Mouse (Mus musculus) kidney, adult 2 months (tissue): ENCODE results near the gene Frem1. TPM values are rescaled to one million over a fixed set of nuclear protein-coding genes. Genes with fewer than 3 reads are reported as not detected.

ENCODE experiments used
- DNase-seq: peaks from one replicate; pipeline ENCODE4 v3.0.0; 2021
- H3K27ac ChIP-seq: fragments of 200-500 bp; 2 replicates; pipeline ENCODE4 v1.5.1; 2012; ENCODE audit warnings: low read depth, low read length, control low read depth, inconsistent platforms; ENCODE audit not compliant: insufficient read depth
- H3K27me3 ChIP-seq: fragments of 200-500 bp; replicated peaks from 2 replicates; pipeline ENCODE4 v1.6.1; 2012; ENCODE audit warnings: mild to moderate bottlenecking, moderate library complexity, low read length, inconsistent platforms; ENCODE audit not compliant: control insufficient read depth, insufficient read depth
- H3K36me3 ChIP-seq: fragments of 200-500 bp; 2 replicates; pipeline ENCODE4 v1.6.1; 2012; ENCODE audit warnings: mild to moderate bottlenecking, moderate library complexity, low read length, inconsistent platforms; ENCODE audit not compliant: control insufficient read depth, insufficient read depth
- H3K4me1 ChIP-seq: fragments of 200-500 bp; 2 replicates; pipeline ENCODE4 v1.6.1; 2011; ENCODE audit warnings: low read length; ENCODE audit not compliant: control insufficient read depth, insufficient read depth
- H3K4me3 ChIP-seq: fragments of 200-500 bp; 2 replicates; pipeline ENCODE4 v1.5.1; 2011; ENCODE audit warnings: mild to moderate bottlenecking, low read depth, low read length, control low read depth; ENCODE audit not compliant: insufficient read depth
- CTCF ChIP-seq: fragments of 200-500 bp; conservative IDR thresholded peaks from 2 replicates; pipeline ENCODE4 v1.5.1; 2011; ENCODE audit warnings: low read depth, mild to moderate bottlenecking, control low read depth, low read length, moderate library complexity, mixed read lengths; ENCODE audit not compliant: insufficient read depth, insufficient read length
- POLR2A ChIP-seq: fragments of 200-500 bp; IDR thresholded peaks from one replicate; pipeline ENCODE4 v1.6.1; 2011; ENCODE audit warnings: low read depth, low read length, control low read depth
- WGBS: fragments of 180-500 bp; shearing (Covaris S2); methylation state at CpG from one replicate; pipeline ENCODE4 v1.1.7; 2018; 5-methylcytosine and 5-hydroxymethylcytosine counted together
- polyA plus RNA-seq: library from polyadenylated mRNA; depleted of rRNA; stranded (reverse); fragments of >200 nt; gene quantifications from 2 replicates; pipeline ENCODE4 v1.2.3, GENCODE M21; 2012

Gene Frem1
- polyA plus RNA-seq, 1 experiment: 4.6 TPM

DNA sequence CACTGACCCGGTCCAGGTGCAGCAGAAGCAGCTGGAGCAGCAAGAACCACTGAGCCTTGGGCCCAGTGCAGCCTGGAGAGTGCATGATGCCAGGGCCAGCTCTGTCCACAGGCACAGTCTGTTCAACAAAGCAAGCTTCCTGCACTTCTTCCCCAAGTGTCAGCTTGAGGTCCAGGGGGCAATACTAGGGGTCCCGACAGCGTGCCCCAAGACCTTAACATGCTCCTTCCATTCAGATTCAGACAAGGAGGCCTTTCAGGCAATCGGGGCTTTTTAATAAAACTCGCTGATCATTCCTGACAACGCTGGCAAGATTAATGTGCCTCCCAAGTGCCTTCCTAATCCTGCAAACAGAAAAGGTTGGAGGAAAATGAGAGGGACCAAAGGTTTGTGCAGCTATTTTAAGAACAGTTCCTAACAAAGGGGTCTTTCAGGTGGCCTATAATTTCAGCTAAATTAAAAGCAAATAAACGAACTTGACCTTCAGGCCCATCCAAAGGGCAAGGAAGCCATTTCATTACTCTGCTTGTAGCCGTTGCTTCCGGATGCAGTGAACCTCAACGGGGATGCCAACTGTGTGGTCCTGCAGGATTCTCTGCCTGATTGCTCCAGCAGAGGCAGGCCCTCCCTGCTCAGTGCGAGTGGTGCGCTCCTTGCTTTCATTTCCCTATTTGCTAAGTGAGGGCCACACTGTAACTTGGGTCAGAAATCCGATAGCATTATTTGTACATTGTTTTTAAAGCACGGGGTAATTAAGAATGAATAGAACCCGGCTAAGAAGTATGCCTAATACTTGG lies 31.2 kb downstream of the Frem1 start:
- H3K27me3 ChIP-seq: no peaks in the 10 kb centered on the region
- TF ChIP-seq POLR2A (no peak), CTCF (no peak)
- WGBS: 27% methylated on average over 15 of the region's 15 CpGs
- DNase-seq: peak; percentile 40
- no peaks in the 10 kb centered on the region; the same call in 1 of the 2 replicates for H3K4me1 ChIP-seq
- no peaks in the 10 kb centered on the region for H3K36me3 ChIP-seq
- H3K4me3 ChIP-seq: no peak overlapping the region
- H3K27ac ChIP-seq: no peak overlapping the region

DNA sequence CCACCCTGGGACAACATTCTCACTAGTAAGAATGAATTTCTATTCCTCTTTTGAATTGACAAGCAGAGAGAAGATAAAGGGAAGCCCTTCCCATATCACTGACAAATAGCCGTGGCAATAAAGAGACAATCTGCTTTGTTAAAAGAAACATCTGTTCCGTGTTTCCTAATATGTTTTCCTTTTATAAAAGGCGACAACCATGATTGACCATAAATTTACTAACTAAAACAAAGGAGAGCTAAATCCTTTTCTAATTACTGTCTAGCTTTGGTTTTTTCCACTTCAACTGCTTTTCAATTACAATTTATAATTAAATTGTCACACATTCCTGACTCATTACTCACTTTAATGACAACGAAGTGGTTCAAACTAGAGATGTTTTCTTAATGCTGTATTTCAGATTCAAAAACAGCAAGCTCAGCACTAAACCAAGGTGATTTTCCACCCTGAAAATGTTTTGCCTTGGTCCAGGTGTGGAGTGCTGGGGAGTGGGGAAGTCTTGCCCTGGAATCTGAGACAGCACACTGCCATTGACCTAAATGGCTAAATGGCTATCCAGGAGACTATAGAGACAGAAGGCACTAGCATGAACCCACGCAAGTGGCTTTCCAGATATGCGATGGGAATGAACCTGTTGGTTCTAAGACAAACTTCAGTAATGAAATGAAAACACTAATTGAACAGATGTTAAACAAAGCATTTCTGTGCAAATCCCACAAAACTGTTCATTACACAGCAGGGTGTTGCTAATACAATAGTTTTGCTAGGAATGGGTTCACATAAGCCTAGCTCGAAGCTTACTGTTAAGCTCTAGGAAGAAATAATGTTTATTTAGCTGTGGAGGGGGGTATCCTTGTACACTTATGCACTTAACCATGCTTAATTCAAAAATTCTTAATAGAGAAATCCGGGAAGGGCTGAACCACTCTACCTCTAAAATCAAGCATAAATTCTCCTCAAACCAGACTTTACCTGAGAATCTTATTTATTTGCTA lies 33.7 kb downstream of the Frem1 start:
- Histone ChIP-seq H3K36me3 (no peaks in the 10 kb centered on the region), H3K27ac (no peak overlapping the region), H3K4me3 (no peak overlapping the region), H3K4me1 (no peaks in the 10 kb centered on the region), H3K27me3 (no peaks in the 10 kb centered on the region)
- DNase-seq: no peak
- TF ChIP-seq CTCF: no peak
- no peak for TF ChIP-seq POLR2A
- 49% methylated on average over 8 of the region's 8 CpGs for WGBS

GRCm38 (mm10) chr4:83014538-83014937 lies 37.6 kb downstream of the Frem1 start:
- no peak for DNase-seq
- Histone ChIP-seq H3K27me3 (no peaks in the 10 kb centered on the region), H3K4me1 (no peaks in the 10 kb centered on the region), H3K27ac (no peak overlapping the region), H3K36me3 (no peaks in the 10 kb centered on the region), H3K4me3 (no peak overlapping the region)
- 51% methylated on average over 2 of the region's 2 CpGs for whole genome bisulfite sequencing
- TF ChIP-seq POLR2A: no peak

GRCm38 (mm10) chr4:83004086-83004485 lies 48.1 kb downstream of the Frem1 start:
- 87% methylated on average over 5 of the region's 5 CpGs for WGBS
- Histone ChIP-seq H3K4me1 (no peaks in the 10 kb centered on the region), H3K27me3 (no peaks in the 10 kb centered on the region), H3K4me3 (no peak overlapping the region), H3K27ac (no peak overlapping the region), H3K36me3 (no peaks in the 10 kb centered on the region)
- no peak for TF ChIP-seq CTCF
- no peak for DNase-seq

GRCm38 (mm10) chr4:82992042-82992441 lies 60.1 kb downstream of the Frem1 start:
- Histone ChIP-seq H3K36me3 (no peaks in the 10 kb centered on the region), H3K4me3 (no peak overlapping the region), H3K4me1 (no peaks in the 10 kb centered on the region), H3K27me3 (no peaks in the 10 kb centered on the region), H3K27ac (no peak overlapping the region)
- TF ChIP-seq POLR2A (no peak), CTCF (no peak)
- WGBS: 90% methylated on average over 3 of the region's 3 CpGs
- no peak for DNase-seq

DNA sequence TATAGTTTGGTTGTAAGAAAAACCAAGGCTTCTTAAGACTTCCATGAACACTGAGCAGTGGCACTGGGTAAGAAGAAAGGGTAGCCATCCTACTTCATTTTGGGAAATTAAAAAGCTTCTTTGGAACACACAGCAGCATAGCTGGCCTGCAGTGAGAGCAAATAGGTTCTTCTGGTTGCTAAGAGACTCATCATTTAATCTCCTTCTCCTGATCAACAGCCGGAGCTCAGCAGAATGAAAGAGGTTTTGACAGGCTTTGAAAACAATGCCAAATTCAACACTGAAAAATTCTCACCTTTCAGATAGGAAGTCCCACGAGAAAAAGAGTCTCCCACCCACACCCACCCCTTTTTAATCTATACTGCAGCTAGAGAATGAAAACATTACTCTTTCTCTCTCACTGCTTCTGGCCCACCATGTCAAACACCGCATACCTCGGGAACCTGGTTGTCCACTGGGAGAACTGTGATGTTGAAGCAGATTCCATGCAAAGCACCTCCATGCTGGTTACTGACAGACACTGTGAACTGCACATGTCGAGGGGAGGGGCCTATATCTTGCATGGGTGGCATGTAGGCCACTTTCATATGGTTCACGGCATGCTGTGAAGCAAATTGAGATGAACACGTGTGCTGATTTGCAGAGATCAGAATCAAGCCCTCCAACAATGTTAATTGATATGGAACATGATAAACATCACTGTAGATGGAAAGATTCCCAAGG lies 61.0 kb downstream of the Frem1 start:
- Histone ChIP-seq H3K4me1 (no peaks in the 10 kb centered on the region), H3K4me3 (no peak overlapping the region), H3K27me3 (no peaks in the 10 kb centered on the region), H3K27ac (no peak overlapping the region), H3K36me3 (no peaks in the 10 kb centered on the region)
- TF ChIP-seq POLR2A (no peak), CTCF (no peak)
- WGBS: 73% methylated on average over 7 of the region's 7 CpGs
- no peak for DNase-seq
